Mouse (Mus musculus) heart, adult 2 months (tissue): ENCODE results near the gene Gpm6a.

Experiments
- CTCF ChIP-seq: fragments of 200-600 bp; IDR thresholded peaks from 2 replicates; pipeline ENCODE4 v1.8.1; 2022; ENCODE audit warnings: antibody characterized with exemption, mild to moderate bottlenecking, moderate library complexity
- POLR2A ChIP-seq: fragments of 200-500 bp; IDR thresholded peaks from 2 replicates; pipeline ENCODE4 v1.6.1; 2011; ENCODE audit warnings: mild to moderate bottlenecking, low read depth, low read length, control low read depth; ENCODE audit not compliant: insufficient read depth

- TF ChIP-seq CTCF = no peak
- TF ChIP-seq POLR2A = no peak
Measured at GRCm38 (mm10) chr8:54954741-54955455, at the start of gene Gpm6a.
